Mouse (Mus musculus) R1 (cell line): ENCODE results near the gene Bcl2l14.

Experiments used
- DNase-seq: peaks from one replicate; pipeline ENCODE4 v3.0.0-alpha.2; 2018; ENCODE audit warnings: low read depth, low spot score

Bcl2l14 gene

DNA sequence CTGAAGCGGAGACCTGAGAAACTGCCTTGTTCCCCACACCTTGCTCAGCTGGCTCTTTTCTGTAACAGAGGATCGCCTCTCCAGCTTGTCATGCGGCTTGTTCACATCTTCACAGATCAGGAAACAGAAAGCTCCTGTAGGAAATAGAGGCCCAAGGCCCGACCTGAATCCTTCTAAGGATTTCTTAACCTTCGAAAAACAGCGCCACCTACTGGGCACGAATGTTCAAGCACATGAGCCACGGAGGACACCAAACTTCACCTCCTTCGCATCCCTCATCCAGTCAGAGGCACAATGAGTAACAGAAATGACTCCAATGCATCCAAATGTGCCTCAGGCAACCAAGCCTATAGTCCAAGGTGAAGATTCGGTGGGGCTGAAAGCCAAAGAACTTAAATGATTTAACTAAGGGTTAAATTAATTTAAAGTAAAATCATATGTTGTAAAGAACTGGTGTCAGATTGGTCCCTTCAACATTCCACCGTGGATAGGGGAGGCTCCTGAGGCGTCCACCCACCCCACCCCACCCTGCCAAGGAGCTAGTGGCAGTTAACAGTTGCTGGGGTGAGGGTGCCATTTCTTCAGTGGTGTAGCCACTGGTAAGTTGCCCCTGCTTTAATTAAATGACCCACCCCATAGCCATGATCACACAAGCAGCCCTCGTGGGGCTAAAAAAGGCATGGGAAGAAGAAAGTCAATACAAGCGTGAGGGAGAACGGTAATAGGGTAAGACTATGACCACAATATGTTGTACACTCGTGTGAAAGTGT lies 7.0 kb downstream of the Bcl2l14 start:
- peak; percentile 93 for DNase-seq

DNA sequence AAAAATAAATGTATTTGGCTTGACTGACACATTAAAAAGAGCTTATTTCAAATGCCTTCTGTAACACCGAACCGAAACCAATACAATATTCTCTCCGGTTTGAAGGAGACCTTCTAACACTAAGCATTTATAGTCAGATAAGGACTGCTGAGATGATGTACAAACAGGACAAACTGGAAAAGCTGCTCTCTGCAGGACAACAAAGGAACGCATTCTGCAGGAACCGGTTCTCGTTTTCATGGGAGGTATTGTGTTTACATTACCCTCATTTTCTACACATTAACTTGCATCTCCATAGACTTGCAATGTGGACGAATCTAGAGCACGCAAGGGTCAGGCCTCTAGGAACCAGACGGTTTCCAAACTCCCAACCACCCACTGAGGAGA lies 7.6 kb downstream of the Bcl2l14 start:
- no peak for DNase-seq

DNA sequence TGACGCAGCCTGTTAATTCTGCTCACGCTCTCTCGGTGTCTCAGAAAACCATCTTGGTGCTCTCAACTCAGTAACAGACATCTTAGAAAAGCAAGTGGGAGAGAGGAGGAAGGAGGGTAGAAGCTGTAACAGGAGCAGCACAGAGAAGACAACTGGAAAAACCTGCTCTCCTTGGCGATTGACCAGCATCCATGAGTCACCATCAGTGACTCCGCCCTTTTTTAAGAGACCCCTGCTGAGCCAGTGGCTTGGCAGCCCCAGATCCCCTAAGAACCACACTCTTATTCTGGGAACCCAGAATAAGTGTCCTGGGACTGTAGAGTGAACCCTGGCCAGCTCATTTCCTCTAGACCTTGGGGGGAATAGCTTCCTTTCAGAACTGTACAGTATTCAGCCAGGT lies 11.1 kb downstream of the Bcl2l14 start:
- peak; percentile 66 for DNase-seq

DNA sequence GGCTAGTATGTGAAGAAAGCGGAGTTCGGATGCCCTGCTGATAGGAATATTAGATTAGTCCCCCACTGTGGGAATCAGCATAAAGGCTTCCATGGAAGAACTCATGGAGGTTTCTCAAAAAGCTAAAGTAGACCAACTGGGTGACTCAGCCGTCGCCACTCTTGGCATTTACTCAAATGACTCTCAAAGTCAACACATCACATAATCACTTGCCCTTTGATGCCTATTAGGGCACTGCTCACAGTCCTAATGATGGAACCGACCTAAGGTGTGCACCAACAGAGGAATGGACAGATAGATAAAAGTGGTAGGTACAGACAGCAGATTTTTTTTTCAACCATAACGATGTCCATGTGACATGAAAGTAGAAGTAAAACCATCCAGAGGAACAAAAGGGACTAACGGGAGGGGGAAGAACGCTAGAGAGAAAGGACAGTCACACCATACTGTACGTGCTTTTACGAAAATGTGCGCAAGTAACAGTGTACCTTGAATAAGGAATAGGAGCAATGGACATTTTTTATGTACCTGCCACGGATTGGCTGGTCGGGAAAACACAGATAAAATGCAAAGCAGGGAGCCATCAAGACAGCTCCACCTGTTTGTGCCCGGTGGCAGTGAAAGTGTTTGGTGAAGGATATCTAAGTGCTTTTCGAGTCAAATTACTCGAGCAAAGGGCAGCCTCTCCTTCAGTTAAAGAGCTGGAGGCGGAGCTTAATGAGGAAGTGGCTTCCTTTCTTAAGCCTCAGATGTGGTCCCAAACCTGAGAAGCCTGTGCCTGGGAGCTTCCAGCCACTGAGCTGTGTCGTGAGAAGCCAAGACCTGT lies 17.8 kb downstream of the Bcl2l14 start:
- DNase-seq = peak; percentile 58

DNA sequence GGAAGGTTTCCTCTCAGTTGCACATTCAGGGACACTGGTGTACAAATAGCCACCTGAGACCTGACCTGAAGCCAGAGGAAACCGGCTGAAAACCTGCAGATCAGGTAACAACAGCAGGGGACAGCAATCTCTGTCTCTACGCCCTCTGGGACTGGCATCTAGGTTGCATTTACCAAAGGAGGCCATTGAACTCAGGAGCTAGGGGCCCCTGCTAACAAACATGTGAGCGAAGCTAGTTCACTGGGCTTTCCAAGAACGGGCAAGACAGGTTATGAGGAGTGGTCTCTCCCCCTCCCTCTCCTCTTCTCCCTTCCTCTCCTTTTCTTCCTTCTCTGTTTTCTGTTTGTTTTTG lies 18.4 kb downstream of the Bcl2l14 start:
- no peak for DNase-seq

DNA sequence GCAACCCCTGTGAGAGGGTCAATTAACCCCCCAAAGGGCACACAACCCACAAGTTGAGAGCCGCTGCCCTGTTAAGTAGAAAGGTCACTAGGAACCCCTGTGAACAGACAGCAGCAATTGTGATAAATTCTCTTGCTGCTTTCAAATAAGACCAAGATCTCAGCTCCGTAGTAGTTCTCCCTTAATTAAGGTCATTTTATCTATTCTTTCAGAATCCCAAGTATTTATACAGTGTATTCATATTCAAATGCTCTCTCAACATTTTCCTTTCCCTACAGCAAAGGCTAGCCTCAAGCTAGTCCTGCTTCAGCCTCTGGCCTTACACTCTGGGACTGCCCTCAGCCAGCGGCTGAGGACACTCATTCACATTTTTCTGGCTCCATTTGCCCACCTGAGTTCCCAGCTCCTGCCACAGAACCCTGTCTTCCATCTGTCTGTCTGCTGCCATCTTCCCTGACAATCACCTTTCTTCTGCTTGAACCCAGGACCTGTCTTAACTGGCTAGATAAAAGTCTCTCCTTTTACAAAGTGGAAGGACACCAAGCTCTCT lies 20.5 kb downstream of the Bcl2l14 start:
- DNase-seq = peak; percentile 54

DNA sequence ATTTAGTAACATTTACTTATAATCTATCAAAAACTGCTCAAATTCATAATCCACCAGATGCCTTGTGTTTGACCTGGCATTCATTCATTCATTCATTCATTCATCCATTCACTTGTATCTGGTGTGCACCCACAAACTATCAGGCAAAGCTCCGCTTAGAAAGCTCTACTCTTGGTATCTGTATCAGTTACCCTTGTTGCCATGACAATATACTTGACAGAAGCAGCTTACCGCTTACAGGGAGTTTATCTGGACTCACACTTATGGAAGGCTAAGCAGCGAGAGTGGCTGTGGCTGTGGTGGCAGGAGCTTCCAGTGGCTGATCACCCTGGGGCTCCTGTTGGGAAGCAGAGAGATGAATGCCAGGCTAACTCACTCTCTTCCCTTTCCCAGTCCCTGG lies 21.8 kb downstream of the Bcl2l14 start:
- DNase-seq = peak; percentile 30

DNA sequence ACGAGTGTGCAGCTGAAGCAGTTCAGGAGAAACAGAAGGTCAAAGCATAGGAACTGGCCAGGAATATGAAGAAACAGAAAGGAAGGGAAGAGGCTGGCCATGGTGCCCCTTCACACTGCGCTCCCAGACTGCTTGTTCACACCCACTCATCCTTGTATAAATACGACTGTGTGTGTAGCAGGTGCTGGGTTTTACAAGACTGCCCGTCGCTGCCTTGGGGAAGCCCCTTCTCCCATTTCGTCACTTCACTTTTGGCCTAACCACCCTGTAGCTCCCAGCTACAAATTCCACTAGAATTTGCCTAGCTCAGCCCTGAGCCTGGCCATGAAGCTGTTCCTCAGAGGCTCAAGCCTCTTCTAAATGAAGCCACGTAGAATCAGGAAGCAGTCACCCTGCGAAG lies 24.3 kb downstream of the Bcl2l14 start:
- DNase-seq = no peak

DNA sequence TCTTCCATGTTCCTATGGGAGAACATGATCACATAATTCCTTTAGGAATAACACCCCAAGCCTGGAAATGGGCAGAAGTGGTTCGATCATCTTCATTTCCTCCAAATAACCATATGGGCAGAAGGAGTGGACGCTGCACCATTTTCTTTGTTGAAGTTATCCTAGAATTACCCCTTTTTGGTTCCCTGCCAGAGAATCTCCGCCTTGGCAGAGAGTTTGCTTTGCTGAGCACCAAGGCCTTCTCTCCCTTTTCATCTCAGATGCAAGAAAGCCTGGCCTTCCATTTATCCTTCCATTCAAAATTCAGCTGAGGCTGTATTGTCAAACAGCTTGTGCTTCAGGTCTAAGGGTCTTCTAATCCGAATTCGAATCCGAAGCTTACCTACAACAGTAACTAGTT lies 25.8 kb downstream of the Bcl2l14 start:
- no peak for DNase-seq

DNA sequence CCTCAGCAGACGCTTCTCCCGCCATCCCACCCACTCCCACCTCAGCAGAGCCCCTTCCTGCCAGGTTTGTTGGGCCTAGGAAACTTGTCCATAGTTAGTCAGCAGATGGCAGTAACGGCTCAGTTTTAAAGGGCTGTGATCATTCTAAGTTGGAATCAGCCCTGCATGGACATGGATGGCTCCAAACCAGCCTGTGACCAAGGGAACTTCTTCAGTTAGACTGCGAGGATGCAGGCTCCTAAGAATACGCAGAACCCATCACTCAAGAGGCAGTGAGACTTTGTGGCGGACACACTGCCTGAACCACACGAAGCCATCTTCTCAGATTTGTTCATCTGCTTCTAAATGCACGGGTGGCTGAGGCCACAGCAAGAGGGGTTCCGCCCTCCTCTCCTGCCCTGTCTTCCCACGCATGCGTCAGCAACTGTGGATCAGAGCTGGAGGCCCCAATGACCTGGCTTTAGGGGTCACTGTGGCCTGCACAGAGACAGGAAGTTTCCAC lies 29.1 kb downstream of the Bcl2l14 start:
- DNase-seq = peak; percentile 86

DNA sequence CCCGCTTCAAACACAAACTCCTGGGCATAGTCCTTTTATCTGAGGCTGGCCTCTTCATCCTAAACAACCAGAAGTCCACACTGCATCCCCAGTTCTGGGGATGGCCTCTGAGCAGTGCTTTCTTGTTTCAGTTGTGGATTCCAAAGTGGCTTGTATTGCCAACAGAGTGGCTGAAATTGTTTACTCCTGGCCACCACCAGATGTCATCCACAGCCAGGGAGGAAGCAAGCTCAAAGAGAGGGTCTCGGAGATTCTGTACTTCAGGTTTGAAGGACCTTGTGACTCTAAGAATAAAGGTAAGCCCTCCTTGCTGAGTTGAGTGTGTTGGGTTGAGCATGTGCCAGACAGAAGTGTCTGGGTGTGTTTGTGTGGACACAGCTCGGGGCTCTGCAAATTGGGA lies 31.0 kb downstream of the Bcl2l14 start:
- DNase-seq = no peak

DNA sequence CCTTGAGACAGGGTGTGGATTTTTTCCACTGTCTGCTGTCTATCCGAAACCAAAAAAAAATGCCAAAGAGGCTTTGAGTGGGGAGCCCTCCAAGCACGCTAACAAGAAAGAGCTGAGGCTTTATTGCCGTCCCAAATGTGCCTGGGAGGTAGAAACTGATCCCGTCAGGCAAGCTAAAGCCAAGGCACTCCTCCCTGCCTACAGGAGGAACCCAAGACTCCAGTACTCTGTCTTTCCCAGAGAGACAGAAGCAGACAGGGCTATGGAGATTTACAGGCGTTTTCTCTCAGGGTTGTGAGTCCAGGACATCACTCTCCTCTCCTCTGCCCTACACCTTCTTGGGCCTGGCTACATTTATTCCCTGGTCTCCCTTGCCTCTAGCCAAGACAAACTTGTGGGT lies 32.3 kb downstream of the Bcl2l14 start:
- no peak for DNase-seq

DNA sequence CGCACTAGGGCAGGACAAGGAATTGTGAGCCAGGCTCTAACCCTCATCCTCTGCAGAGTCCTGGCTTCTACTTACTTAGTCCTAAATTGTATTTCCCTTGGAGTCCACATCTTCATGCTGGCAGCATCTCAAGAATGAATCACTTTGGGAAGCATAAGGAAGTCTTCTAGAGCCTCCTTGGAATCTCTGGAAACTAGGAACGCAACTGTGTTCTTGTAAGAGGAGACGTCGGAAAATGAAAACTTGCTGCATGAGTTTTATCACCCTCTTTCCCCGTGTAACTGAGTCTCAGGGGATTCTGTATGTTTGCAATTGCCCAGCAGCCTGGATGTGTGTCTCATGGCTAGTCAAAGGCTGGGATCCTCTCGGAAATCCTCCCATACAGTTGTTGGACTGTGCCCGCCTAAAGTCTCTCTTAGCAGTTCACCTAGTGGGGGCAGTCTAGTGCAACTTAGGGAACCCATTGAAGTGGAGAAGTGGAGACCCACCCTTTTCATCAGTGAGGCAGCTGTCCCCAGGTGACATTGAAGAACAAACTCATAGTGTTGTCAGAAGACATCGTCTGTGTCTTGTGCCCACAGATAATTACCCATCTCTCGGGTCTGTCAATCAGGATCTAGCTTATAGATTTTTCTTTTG lies 34.2 kb downstream of the Bcl2l14 start:
- no peak for DNase-seq

DNA sequence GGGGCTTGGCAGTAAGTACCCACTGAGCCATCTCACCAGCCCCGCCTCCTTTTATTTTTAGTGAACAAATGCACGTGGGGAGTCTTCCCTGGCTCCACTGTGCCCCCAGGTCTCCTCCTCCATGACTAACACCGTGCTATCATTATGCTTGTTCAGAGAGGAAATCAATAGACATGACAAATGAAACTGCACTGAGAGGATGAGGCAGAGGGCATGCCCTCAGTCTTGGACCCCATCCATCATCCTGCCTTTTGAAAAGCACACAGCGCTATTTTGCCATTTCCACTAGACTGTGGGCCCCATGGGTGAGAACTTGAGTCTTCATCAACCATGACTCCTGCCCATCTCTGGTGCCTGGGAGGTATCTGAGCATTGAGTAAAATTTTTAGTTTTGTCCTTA lies 35.5 kb downstream of the Bcl2l14 start:
- no peak for DNase-seq

DNA sequence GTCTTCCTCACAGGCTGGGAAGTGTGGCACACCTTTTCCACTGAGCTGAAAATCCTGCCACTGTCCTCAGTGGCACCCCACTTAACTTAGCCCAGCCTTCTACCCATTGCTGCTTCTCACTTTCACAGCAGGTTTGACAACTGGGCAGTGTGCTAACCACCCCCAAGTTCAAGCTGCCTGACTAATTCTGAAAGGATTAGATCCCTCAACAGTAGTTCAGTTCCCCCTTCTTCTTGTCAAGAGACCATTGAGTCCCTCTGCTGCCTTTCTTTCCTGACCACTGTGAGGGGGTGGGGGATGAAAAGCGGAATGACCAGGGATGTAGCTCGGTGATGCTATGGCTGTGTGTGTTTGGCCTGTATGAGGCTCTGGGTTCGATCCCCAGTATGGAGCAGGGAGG lies 37.2 kb downstream of the Bcl2l14 start:
- no peak for DNase-seq

DNA sequence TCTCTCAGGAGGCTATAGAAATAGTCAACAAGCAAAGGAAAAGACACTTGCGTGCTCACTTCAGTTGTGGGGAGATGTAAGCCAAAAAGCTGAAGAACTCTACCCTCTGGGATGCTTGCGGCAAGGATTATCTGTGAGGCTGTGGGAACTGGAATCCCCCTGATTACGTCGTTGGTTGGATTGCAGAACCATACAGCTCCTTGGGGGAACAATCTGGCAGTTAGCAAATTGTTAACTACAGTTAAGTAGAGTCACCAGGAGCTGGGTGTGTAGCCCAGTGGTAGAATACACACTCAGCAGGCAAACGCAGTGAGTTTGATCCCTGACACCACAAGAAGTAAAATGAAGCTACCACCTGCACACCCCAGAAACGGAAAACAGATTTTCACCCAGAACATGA lies 37.9 kb downstream of the Bcl2l14 start:
- no peak for DNase-seq

DNA sequence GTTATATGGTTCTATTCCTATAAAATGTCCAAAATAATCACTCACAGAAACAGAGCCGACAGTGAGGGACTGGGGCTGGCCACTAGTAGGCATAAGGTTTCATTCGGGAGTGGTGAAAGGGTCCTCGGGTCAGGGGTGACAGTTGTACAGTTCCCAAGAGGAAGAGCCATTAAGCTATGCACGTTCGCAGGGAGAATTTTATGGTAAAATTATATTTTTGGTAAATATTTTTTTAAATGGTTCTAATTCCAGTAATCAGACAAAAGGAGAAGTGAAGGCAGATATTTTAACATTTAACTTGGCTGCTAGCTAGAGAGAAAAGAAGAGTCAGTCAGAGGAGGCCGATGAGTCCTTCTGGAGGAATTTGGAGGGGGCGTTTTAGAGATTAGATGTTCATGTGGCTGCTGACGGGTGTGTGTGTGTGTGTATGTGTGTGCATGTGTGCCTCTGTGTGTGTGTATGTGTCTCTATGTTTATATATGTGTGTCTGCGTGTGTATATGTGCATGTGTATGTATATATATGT lies 38.8 kb downstream of the Bcl2l14 start:
- DNase-seq = no peak

DNA sequence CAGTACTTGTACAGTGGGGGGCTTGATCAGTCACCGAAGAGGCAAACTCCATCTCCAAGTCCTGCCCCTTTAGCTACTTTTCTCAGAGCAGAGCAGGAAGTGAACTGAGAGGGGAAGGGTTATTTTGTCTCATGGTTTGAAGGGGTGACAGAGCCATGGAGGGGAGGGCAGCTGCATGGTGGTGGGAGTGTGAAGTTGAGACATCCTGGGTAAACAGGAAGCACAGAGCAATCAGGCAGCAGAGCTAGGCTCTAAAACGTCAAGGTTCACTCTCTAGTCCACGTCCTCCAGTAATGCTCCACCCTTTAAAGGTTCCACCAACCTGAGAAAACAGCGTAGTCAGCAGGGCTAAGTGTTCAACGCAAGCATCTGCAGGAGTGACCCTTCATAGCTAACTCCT lies 40.8 kb downstream of the Bcl2l14 start:
- DNase-seq = no peak

DNA sequence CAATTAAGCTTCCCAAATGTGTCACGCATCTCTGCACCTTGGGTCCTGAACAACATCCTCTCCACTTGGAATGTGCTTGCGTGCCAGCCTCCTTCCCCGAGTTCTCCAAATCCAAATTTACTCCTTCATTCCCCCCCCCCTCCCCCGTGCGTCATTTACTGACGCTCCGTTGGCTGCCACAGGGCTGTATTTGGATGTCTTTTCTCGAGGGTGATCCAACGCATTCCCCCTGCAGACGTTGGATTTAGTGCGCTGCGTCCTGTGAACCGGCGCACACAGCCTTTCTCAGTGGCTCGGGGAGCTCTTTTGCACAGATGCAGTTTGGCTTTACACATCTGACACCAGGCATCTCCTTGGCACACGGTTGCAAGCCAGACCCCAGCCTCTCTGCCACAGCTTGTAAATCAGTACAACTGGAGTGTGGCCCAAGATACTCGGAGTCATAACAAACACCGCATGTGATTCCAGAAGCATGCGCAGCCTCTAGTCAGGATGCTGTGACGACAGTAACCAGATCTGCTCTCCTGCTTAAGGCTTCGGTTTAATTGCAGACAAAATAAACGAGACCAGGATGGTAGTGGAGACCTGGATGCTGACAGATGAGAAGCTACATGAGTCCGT lies 43.4 kb downstream of the Bcl2l14 start:
- peak; percentile 39 for DNase-seq

DNA sequence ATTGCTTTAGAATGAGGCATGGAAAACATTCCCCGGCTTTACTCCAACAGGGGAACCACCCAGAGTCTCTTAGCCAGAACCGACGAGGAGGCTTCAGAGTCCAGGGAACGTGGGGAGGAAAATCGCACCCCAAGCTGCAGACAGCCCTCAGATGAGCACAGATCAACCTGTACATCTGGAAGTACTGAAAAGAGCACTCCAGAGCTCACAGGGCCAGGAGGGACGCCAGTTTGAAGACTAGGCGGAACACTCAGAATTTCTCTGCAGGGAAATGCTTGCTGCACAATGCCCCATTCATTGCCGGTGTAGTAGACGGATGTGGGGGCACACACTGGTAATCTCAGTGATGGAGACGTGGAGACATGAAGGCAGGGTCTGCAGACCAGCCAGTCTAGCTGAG lies 43.9 kb downstream of the Bcl2l14 start:
- no peak for DNase-seq

DNA sequence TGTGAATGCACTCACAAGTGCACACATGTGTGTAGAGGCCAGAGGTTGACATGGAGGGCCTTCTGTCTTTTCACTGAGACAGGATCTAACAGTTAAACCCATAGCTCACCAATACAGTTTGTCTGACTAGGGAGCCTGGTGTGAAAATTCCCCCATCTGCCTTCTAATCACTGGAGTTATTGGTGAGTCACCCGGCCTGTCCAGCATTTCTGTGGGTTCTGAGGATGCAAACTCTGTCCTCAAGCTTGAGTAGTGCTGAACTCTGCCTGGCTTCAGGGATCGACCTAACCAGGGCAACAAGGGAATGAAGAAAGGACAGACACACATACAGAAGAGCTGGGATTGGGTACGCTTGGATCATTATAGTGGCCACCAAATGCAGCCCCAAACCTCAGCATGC lies 45.6 kb downstream of the Bcl2l14 start:
- DNase-seq = no peak

DNA sequence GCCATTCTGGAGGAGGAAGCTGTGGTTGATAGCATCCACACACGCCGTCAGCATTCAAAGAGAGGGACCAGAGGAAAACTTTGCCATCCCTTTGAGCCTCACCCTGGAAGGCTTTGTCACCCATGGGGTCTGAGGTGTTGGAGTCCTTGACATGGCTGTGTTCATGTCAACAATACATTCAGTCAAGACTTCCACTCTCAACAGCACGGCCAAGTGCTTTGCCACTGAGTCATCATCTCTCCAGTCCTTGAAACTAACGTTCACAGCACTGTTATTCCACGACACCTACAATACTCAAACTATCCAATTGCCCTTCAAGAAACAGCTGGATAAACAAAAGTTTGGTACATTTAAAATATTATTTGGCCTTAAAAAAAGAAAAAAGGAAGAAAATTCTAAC lies 46.1 kb downstream of the Bcl2l14 start:
- no peak for DNase-seq
